Mouse (Mus musculus) forebrain, embryonic 16.5 days (tissue): ENCODE measurements around the gene Chml. TPM values are rescaled to one million over a fixed set of nuclear protein-coding genes. Genes with fewer than 3 reads are reported as not detected.
A peak's percentile ranks its signal among the peaks of the same experiment; 100 is the strongest.

ENCODE experiments used
- ATAC-seq: fragments of 200-750 bp; cut with Nextera tagmentation; 2 replicates; pipeline ENCODE4 v1.8.0; 2017; ENCODE audit warnings: mild to moderate bottlenecking, moderate library complexity
- H3K27ac ChIP-seq: fragments of 300-500 bp; sonication (generic); 2 replicates; pipeline ENCODE4 v1.5.1; 2014; ENCODE audit warnings: low read length, control low read depth
- H3K27me3 ChIP-seq: fragments of 300-500 bp; sonication (generic); replicated peaks from 2 replicates; pipeline ENCODE4 v1.6.1; 2014; ENCODE audit warnings: low read length; ENCODE audit not compliant: control insufficient read depth, insufficient read depth
- H3K36me3 ChIP-seq: fragments of 300-500 bp; sonication (generic); 2 replicates; pipeline ENCODE4 v1.6.1; 2014; ENCODE audit not compliant: control insufficient read depth, insufficient read depth
- H3K4me1 ChIP-seq: fragments of 300-500 bp; sonication (generic); replicated peaks from 2 replicates; pipeline ENCODE4 v1.6.1; 2014; ENCODE audit warnings: low read length; ENCODE audit not compliant: control insufficient read depth, insufficient read depth
- H3K4me2 ChIP-seq: fragments of 300-500 bp; sonication (generic); 2 replicates; pipeline ENCODE4 v1.6.1; 2014; ENCODE audit warnings: mild to moderate bottlenecking, low read length, control low read depth
- H3K4me3 ChIP-seq: fragments of 300-500 bp; sonication (generic); replicated peaks from 2 replicates; pipeline ENCODE4 v1.5.1; 2014; ENCODE audit warnings: mild to moderate bottlenecking, low read length, control low read depth
- H3K9ac ChIP-seq: fragments of 300-500 bp; sonication (generic); replicated peaks from 2 replicates; pipeline ENCODE4 v1.6.1; 2014; ENCODE audit warnings: low read depth, low read length, control low read depth
- H3K9me3 ChIP-seq: fragments of 300-500 bp; sonication (generic); 2 replicates; pipeline ENCODE4 v1.6.1; 2016; ENCODE audit warnings: low read length; ENCODE audit not compliant: control insufficient read depth
- WGBS: fragments of 180-500 bp; shearing (Covaris S2); extraction: QIAGEN DNeasy Blood & Tissue Kit; methylation state at CpG from one replicate; pipeline ENCODE4 v1.1.7; 2014; 5-methylcytosine and 5-hydroxymethylcytosine counted together
- polyA plus RNA-seq: library from polyadenylated mRNA; unstranded; fragments of >200 nt; fragmentation: Nextera tagmentation; extraction: Ambion mirVana; gene quantifications from 2 replicates; pipeline ENCODE4 v1.2.1, GENCODE M21; 2015

Chml gene
- polyA plus RNA-seq, 1 experiment from 2014 or later = 2.1 TPM

GRCm38 (mm10) chr1:175670042-175670441 lies 22.7 kb downstream of the Chml start:
- no peaks in the 10 kb centered on the region for H3K27me3 ChIP-seq
- H3K27ac ChIP-seq = no peak overlapping the region
- H3K9ac ChIP-seq = no peak overlapping the region
- H3K4me2 ChIP-seq = no peak overlapping the region
- no peaks in the 10 kb centered on the region for H3K4me1 ChIP-seq
- no peaks in the 10 kb centered on the region for H3K36me3 ChIP-seq
- 40% methylated on average over 7 of the region's 7 CpGs for WGBS
- H3K9me3 ChIP-seq = no peaks in the 10 kb centered on the region
- H3K4me3 ChIP-seq = no peak overlapping the region
- no peak for ATAC-seq

GRCm38 (mm10) chr1:175669456-175669855 lies 23.2 kb downstream of the Chml start:
- ATAC-seq = no peak
- no peaks in the 10 kb centered on the region for H3K36me3 ChIP-seq
- H3K4me2 ChIP-seq = no peak overlapping the region
- H3K27me3 ChIP-seq = no peaks in the 10 kb centered on the region
- H3K9me3 ChIP-seq = no peaks in the 10 kb centered on the region
- H3K4me1 ChIP-seq = no peaks in the 10 kb centered on the region
- H3K9ac ChIP-seq = no peak overlapping the region
- no peak overlapping the region for H3K27ac ChIP-seq
- 84% methylated on average over 3 of the region's 3 CpGs for WGBS
- no peak overlapping the region for H3K4me3 ChIP-seq

GRCm38 (mm10) chr1:175668666-175669405 lies 23.9 kb downstream of the Chml start:
- H3K9me3 ChIP-seq = no peaks in the 10 kb centered on the region
- no peak overlapping the region for H3K27ac ChIP-seq
- no peaks in the 10 kb centered on the region for H3K27me3 ChIP-seq
- no peaks in the 10 kb centered on the region for H3K4me1 ChIP-seq
- no peak overlapping the region for H3K4me2 ChIP-seq
- H3K9ac ChIP-seq = no peak overlapping the region
- no peak overlapping the region for H3K4me3 ChIP-seq
- H3K36me3 ChIP-seq = no peaks in the 10 kb centered on the region
- peak; percentile 80 for ATAC-seq
- 82% methylated on average over 5 of the region's 5 CpGs for WGBS

GRCm38 (mm10) chr1:175659900-175660299 lies 32.8 kb downstream of the Chml start:
- Histone ChIP-seq H3K9me3 (no peaks in the 10 kb centered on the region), H3K4me2 (no peak overlapping the region), H3K27ac (no peak overlapping the region), H3K36me3 (no peaks in the 10 kb centered on the region), H3K27me3 (no peaks in the 10 kb centered on the region), H3K9ac (no peak overlapping the region), H3K4me3 (no peak overlapping the region), H3K4me1 (no peaks in the 10 kb centered on the region)
- ATAC-seq = no peak
- WGBS = 93% methylated on average over 4 of the region's 4 CpGs

- Histone ChIP-seq H3K36me3 (no peaks in the 10 kb centered on the region), H3K4me1 (no peaks in the 10 kb centered on the region), H3K4me2 (no peak overlapping the region), H3K27ac (no peak overlapping the region), H3K27me3 (no peaks in the 10 kb centered on the region), H3K9ac (no peak overlapping the region), H3K9me3 (no peaks in the 10 kb centered on the region), H3K4me3 (no peak overlapping the region)
- WGBS = 98% methylated on average over 4 of the region's 4 CpGs
- ATAC-seq = no peak
Observed at GRCm38 (mm10) chr1:175648615-175649014, 44.1 kb downstream of the Chml start.

- 81% methylated on average over 9 of the region's 9 CpGs for WGBS
Observed at GRCm38 (mm10) chr1:175646952-175647351, 45.7 kb downstream of the Chml start.

GRCm38 (mm10) chr1:175643496-175644265 lies 49.0 kb downstream of the Chml start:
- H3K27me3 ChIP-seq = no peaks in the 10 kb centered on the region
- H3K27ac ChIP-seq = no peak overlapping the region
- no peak overlapping the region for H3K9ac ChIP-seq
- H3K4me1 ChIP-seq = no peaks in the 10 kb centered on the region
- no peak overlapping the region for H3K4me2 ChIP-seq
- H3K4me3 ChIP-seq = no peak overlapping the region
- H3K36me3 ChIP-seq = no peaks in the 10 kb centered on the region
- no peak for ATAC-seq
- 78% methylated on average over 5 of the region's 5 CpGs for WGBS
- H3K9me3 ChIP-seq = no peaks in the 10 kb centered on the region

More at GRCm38 (mm10) chr1:175646952-175647351, 45.7 kb downstream of the Chml start:
- no peaks in the 10 kb centered on the region for H3K9me3 ChIP-seq
- no peak overlapping the region for H3K4me2 ChIP-seq
- H3K9ac ChIP-seq = no peak overlapping the region
- H3K4me1 ChIP-seq = no peaks in the 10 kb centered on the region
- no peaks in the 10 kb centered on the region for H3K27me3 ChIP-seq
- ATAC-seq = no peak
- H3K27ac ChIP-seq = no peak overlapping the region
- no peaks in the 10 kb centered on the region for H3K36me3 ChIP-seq
- no peak overlapping the region for H3K4me3 ChIP-seq

- H3K27me3 ChIP-seq = no peaks in the 10 kb centered on the region
- H3K4me2 ChIP-seq = no peak overlapping the region
- H3K9me3 ChIP-seq = no peaks in the 10 kb centered on the region
- H3K4me1 ChIP-seq = no peaks in the 10 kb centered on the region
- no peak overlapping the region for H3K9ac ChIP-seq
- no peaks in the 10 kb centered on the region for H3K36me3 ChIP-seq
- 86% methylated on average over 6 of the region's 6 CpGs for WGBS
- H3K27ac ChIP-seq = no peak overlapping the region
- no peak overlapping the region for H3K4me3 ChIP-seq
- ATAC-seq = no peak
Observed at GRCm38 (mm10) chr1:175640435-175641150, 52.1 kb downstream of the Chml start.

GRCm38 (mm10) chr1:175639072-175639471 lies 53.6 kb downstream of the Chml start:
- no peak for ATAC-seq
- no peak overlapping the region for H3K4me3 ChIP-seq
- H3K9ac ChIP-seq = no peak overlapping the region
- no peak overlapping the region for H3K27ac ChIP-seq
- H3K36me3 ChIP-seq = no peaks in the 10 kb centered on the region
- no peaks in the 10 kb centered on the region for H3K27me3 ChIP-seq
- WGBS = 82% methylated on average over 7 of the region's 7 CpGs
- no peaks in the 10 kb centered on the region for H3K4me1 ChIP-seq
- H3K4me2 ChIP-seq = no peak overlapping the region
- no peaks in the 10 kb centered on the region for H3K9me3 ChIP-seq
